Mouse (Mus musculus) liver, adult 2 months (tissue): Measurements from ENCODE around the gene Sesn2. TPM values are rescaled to one million over a fixed set of nuclear protein-coding genes. Genes with fewer than 3 reads are reported as not detected.
A peak's percentile ranks its signal among the peaks of the same experiment; 100 is the strongest.

ENCODE experiments used
- DNase-seq: peaks from one replicate; pipeline ENCODE4 v3.0.0-alpha.2; 2011; ENCODE audit warnings: low read depth, low spot score; ENCODE audit errors: extremely low read depth
- H3K27ac ChIP-seq: fragments of 200-500 bp; replicated peaks from 2 replicates; pipeline ENCODE4 v1.5.1; 2012; ENCODE audit warnings: low read depth, mild to moderate bottlenecking, control low read depth, inconsistent platforms, low read length; ENCODE audit not compliant: insufficient read depth
- H3K27me3 ChIP-seq: fragments of 200-500 bp; 2 replicates; pipeline ENCODE4 v1.6.1; 2012; ENCODE audit warnings: mild to moderate bottlenecking, moderate library complexity, low read length, inconsistent platforms; ENCODE audit not compliant: control insufficient read depth, insufficient read depth
- H3K36me3 ChIP-seq: fragments of 200-500 bp; 2 replicates; pipeline ENCODE4 v1.6.1; 2012; ENCODE audit warnings: low read length, inconsistent platforms; ENCODE audit not compliant: control insufficient read depth, insufficient read depth
- H3K4me1 ChIP-seq: fragments of 200-500 bp; 2 replicates; pipeline ENCODE4 v1.6.1; 2011; ENCODE audit warnings: low read length; ENCODE audit not compliant: control insufficient read depth, insufficient read depth
- H3K4me3 ChIP-seq: fragments of 200-500 bp; 2 replicates; pipeline ENCODE4 v1.5.1; 2011; ENCODE audit warnings: low read depth, mild to moderate bottlenecking, control low read depth, low read length, moderate library complexity; ENCODE audit not compliant: insufficient read depth
- H3K79me2 ChIP-seq: fragments of 200-500 bp; 2 replicates; pipeline ENCODE4 v1.6.1; 2012; ENCODE audit warnings: inconsistent platforms, mild to moderate bottlenecking, low read length, moderate library complexity; ENCODE audit not compliant: control insufficient read depth, insufficient read depth
- H3K9ac ChIP-seq: fragments of 200-500 bp; 2 replicates; pipeline ENCODE4 v1.6.1; 2012; ENCODE audit warnings: low read depth, mild to moderate bottlenecking, control low read depth, inconsistent platforms, low read length
- CTCF ChIP-seq: fragments of 200-500 bp; IDR thresholded peaks from 2 replicates; pipeline ENCODE4 v1.5.1; 2011; ENCODE audit warnings: low read depth, low read length, control low read depth
- POLR2A ChIP-seq: fragments of 200-500 bp; IDR thresholded peaks from 2 replicates; pipeline ENCODE4 v1.6.1; 2011; ENCODE audit warnings: low read length, control low read depth; ENCODE audit not compliant: insufficient read depth; ENCODE audit errors: extremely low read depth
- WGBS: fragments of 180-500 bp; shearing (Covaris S2); methylation state at CpG from one replicate; pipeline ENCODE4 v1.1.7; 2018; 5-methylcytosine and 5-hydroxymethylcytosine counted together
- polyA plus RNA-seq: library from polyadenylated mRNA; depleted of rRNA; stranded (reverse); fragments of >200 nt; gene quantifications from 2 replicates; pipeline ENCODE4 v1.2.3, GENCODE M21; 2012
- total RNA-seq: library from RNA; depleted of rRNA; stranded (reverse); fragments of >200 nt; gene quantifications from 2 replicates; pipeline ENCODE4 v1.2.3, GENCODE M21; 2014

Gene Sesn2
- total and polyA plus RNA-seq, 2 experiments = 2.7 to 5.5 TPM

DNA sequence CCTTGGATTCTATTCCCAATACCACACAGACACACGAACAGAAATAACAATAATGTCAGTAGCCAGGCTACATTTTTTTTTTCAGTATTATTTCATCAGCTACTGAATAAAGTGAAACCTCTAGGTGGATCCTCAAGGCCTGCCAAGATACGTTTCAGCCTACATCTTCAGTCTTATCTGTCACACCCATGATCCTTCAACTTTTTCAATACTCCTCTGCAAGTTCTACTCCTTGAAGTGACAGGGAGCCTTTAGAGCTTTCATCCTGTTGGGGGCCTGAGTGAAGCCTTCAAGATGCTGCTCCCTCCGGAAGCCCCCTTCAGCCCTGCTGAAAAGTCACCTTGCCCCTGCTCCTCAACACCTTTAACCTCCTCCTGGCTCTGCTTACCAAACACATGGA is 1.8 kb upstream of the Sesn2 start:
- H3K4me1 ChIP-seq = peaks cover 6% of the 10 kb centered on the region
- TF ChIP-seq POLR2A = no peak
- TF ChIP-seq CTCF = no peak
- H3K4me3 ChIP-seq = no peak overlapping the region
- no peak overlapping the region for H3K27ac ChIP-seq
- peaks cover 22% of the 10 kb centered on the region; the same call in 1 of the 2 replicates for H3K79me2 ChIP-seq
- DNase-seq = no peak
- H3K9ac ChIP-seq = no peak overlapping the region
- H3K36me3 ChIP-seq = no peaks in the 10 kb centered on the region
- 89% methylated on average over 3 of the region's 3 CpGs for WGBS
- H3K27me3 ChIP-seq = no peaks in the 10 kb centered on the region

DNA sequence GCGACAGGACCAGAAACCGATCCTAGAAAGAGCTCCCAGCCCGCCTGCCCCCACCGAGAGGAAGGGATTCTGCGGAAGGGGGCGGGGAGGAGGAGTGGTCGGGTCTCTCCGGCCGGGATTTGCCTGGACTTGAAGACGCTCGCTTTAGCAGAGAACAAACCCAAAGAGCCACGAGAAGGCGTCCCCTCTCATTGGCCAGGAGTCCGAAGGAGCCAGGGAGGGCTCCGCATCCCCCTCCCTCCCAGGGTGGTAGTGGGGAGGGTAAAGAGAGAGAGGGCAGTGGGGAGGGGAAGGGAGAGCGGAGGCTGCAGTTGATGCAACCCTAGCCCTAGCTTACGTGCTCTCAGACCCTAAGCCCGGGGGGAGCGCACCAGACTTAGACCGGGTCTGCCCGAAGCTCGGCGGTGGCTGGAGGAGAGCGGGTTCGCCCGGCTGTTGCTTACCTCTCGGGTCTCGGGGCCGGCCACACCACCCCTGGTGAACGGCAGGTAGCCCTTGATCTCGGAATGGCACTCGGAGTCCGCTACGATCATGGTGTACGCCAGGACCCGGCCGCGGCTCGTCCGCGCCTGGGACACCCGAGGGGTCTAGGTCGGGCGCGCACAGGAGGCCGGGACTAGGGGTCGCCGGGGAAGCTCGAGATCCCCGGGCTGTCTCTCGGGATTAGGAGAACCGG is 542 bp downstream of the Sesn2 start:
- H3K4me1 ChIP-seq = peaks cover 6% of the 10 kb centered on the region
- peak overlapping the region; percentile 53 for H3K27ac ChIP-seq
- no peak for TF ChIP-seq CTCF
- TF ChIP-seq POLR2A = 0 out of 2 replicates have a peak, but pooled peaks have one; percentile 0
- H3K79me2 ChIP-seq = peaks cover 27% of the 10 kb centered on the region; the same call in 1 of the 2 replicates
- H3K27me3 ChIP-seq = no peaks in the 10 kb centered on the region
- 1% methylated on average over 51 of the region's 52 CpGs for WGBS
- no peak for DNase-seq
- peak overlapping the region; percentile 86 for H3K9ac ChIP-seq
- no peaks in the 10 kb centered on the region for H3K36me3 ChIP-seq
- peak overlapping the region; percentile 82 for H3K4me3 ChIP-seq

DNA sequence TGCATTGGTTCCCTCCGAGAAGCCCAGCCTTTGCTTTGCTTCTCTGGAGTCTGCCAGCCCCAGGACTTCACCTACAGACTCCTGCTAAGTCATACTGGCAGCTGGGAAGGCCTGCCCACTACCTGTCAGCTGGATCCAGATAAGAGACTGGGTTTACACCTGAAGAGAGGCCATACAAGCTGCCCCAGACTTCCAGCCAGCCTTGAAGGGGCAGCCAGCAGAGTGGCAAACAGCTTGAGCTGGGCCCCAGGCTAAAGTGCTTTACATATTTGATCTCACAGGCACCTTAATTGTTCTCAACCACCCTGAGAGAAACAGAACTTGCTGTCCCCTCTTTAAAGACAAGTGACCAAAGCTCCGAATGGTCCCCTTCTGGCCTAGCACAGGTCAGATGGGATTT is 3.1 kb downstream of the Sesn2 start:
- H3K36me3 ChIP-seq = no peaks in the 10 kb centered on the region
- 79% methylated on average over 2 of the region's 2 CpGs for WGBS
- no peaks in the 10 kb centered on the region for H3K27me3 ChIP-seq
- H3K27ac ChIP-seq = no peak overlapping the region
- no peak overlapping the region for H3K4me3 ChIP-seq
- TF ChIP-seq POLR2A (no peak), CTCF (no peak)
- H3K4me1 ChIP-seq = peaks cover 4% of the 10 kb centered on the region
- no peak for DNase-seq
- no peak overlapping the region for H3K9ac ChIP-seq
- peaks cover 32% of the 10 kb centered on the region; the same call in 1 of the 2 replicates for H3K79me2 ChIP-seq

DNA sequence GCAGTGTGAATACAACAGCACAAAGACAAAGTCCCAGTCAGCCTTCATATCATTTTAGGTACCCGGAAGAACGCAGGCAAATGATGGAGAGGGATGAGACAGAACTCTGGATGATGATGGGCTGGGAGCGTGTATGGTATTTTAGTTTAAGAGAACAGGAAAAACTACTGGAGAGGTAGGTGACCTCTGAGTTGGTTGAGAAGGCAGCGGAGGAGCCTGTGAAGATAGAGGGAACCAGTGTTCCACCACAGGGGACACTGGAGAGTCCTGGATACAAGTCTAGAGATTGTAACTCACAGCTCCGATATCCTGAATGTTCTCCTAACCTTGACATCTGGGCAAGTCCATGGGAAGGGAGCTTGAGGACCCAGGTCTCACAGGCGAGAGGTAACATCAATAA is 4.1 kb downstream of the Sesn2 start:
- WGBS = 96% methylated on average over 6 of the region's 6 CpGs
- H3K4me1 ChIP-seq = peaks cover 4% of the 10 kb centered on the region
- no peak for DNase-seq
- H3K27ac ChIP-seq = no peak overlapping the region
- no peaks in the 10 kb centered on the region for H3K27me3 ChIP-seq
- no peak overlapping the region for H3K4me3 ChIP-seq
- TF ChIP-seq POLR2A (no peak), CTCF (no peak)
- H3K79me2 ChIP-seq = peaks cover 32% of the 10 kb centered on the region; the same call in 1 of the 2 replicates
- no peak overlapping the region for H3K9ac ChIP-seq
- peaks cover 2% of the 10 kb centered on the region; the same call in 1 of the 2 replicates for H3K36me3 ChIP-seq

DNA sequence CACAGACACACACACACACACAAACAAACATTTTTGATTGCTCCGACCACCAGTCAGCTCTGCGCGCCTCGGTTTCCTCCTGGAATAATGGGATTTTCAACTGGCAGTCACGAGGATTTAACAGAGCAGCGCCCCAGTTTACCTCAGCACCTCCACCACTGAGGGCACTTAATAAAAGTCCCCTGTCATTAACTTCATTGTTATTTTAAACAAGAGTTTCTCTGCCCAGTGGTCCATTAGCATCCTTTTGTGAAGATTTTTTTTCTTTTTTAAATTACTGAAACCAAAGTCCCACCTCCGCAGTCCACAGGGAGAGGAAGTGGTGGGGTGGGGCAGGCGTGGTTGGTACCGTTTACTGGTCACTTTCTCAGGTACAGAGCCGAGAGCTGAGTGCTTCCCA is 4.5 kb downstream of the Sesn2 start:
- Histone ChIP-seq H3K79me2 (peaks cover 32% of the 10 kb centered on the region; the same call in 1 of the 2 replicates), H3K4me1 (peaks cover 4% of the 10 kb centered on the region), H3K27ac (no peak overlapping the region), H3K4me3 (no peak overlapping the region), H3K36me3 (peaks cover 2% of the 10 kb centered on the region; the same call in 1 of the 2 replicates), H3K27me3 (no peaks in the 10 kb centered on the region), H3K9ac (no peak overlapping the region)
- DNase-seq = no peak
- no peak for TF ChIP-seq POLR2A
- TF ChIP-seq CTCF = no peak
- WGBS = 87% methylated on average over 10 of the region's 10 CpGs
